Mouse (Mus musculus) hindbrain, embryonic 12.5 days (tissue): Measurements from ENCODE around the gene Hdc. TPM values are rescaled to one million over a fixed set of nuclear protein-coding genes. Genes with fewer than 3 reads are reported as not detected.
"Not testable (repeated sequence)": the region's sequence is repeated elsewhere in the genome, so short reads cannot be mapped to it uniquely, and the experiment has no call there.

Experiments
- ATAC-seq: fragments of 200-750 bp; cut with Nextera tagmentation; 2 replicates; pipeline ENCODE4 v1.8.0; 2017; ENCODE audit warnings: moderate TSS enrichment; ENCODE audit not compliant: low FRiP score
- H3K27ac ChIP-seq: fragments of 300-500 bp; sonication (generic); 2 replicates; pipeline ENCODE4 v1.5.1; 2016; ENCODE audit warnings: mild to moderate bottlenecking
- H3K27me3 ChIP-seq: fragments of 300-500 bp; sonication (generic); 2 replicates; pipeline ENCODE4 v1.6.1; 2016; ENCODE audit warnings: mild to moderate bottlenecking
- H3K36me3 ChIP-seq: fragments of 300-500 bp; sonication (generic); 2 replicates; pipeline ENCODE4 v1.6.1; 2016; ENCODE audit warnings: mild to moderate bottlenecking
- H3K4me1 ChIP-seq: fragments of 300-500 bp; sonication (generic); 2 replicates; pipeline ENCODE4 v1.6.1; 2016
- H3K4me2 ChIP-seq: fragments of 300-500 bp; sonication (generic); replicated peaks from 2 replicates; pipeline ENCODE4 v1.6.1; 2016; ENCODE audit warnings: mild to moderate bottlenecking
- H3K4me3 ChIP-seq: fragments of 300-500 bp; sonication (generic); 2 replicates; pipeline ENCODE4 v1.5.1; 2016; ENCODE audit warnings: mild to moderate bottlenecking
- H3K9ac ChIP-seq: fragments of 300-500 bp; sonication (generic); 2 replicates; pipeline ENCODE4 v1.6.1; 2016; ENCODE audit warnings: mild to moderate bottlenecking, moderate library complexity
- H3K9me3 ChIP-seq: fragments of 300-500 bp; sonication (generic); replicated peaks from 2 replicates; pipeline ENCODE4 v1.6.1; 2016; ENCODE audit warnings: mild to moderate bottlenecking
- WGBS: fragments of 180-500 bp; shearing (Covaris S2); methylation state at CpG from one replicate; pipeline ENCODE4 v1.1.7; 2016; 5-methylcytosine and 5-hydroxymethylcytosine counted together
- polyA plus RNA-seq: library from polyadenylated mRNA; unstranded; fragments of >200 nt; fragmentation: Nextera tagmentation; extraction: Ambion mirVana; gene quantifications from 2 replicates; pipeline ENCODE4 v1.2.1, GENCODE M21; 2016

The Hdc gene
- polyA plus RNA-seq, 1 experiment from 2014 or later, result 2.1 TPM

- H3K27ac ChIP-seq, result no peak overlapping the region
- no peaks in the 10 kb centered on the region for H3K27me3 ChIP-seq
- no peak overlapping the region for H3K9ac ChIP-seq
- no peak for ATAC-seq
- H3K9me3 ChIP-seq, result no peaks in the 10 kb centered on the region
- H3K4me2 ChIP-seq, result no peak overlapping the region
- H3K36me3 ChIP-seq, result no peaks in the 10 kb centered on the region
- H3K4me1 ChIP-seq, result no peaks in the 10 kb centered on the region
- no peak overlapping the region for H3K4me3 ChIP-seq
Observed at GRCm38 (mm10) chr2:126623138-126623537, 4.0 kb upstream of the Hdc start.

- Histone ChIP-seq H3K4me1 (no peaks in the 10 kb centered on the region), H3K9me3 (no peaks in the 10 kb centered on the region), H3K4me3 (no peak overlapping the region), H3K4me2 (no peak overlapping the region), H3K36me3 (no peaks in the 10 kb centered on the region), H3K9ac (no peak overlapping the region), H3K27me3 (no peaks in the 10 kb centered on the region), H3K27ac (no peak overlapping the region)
- ATAC-seq, result no peak
- 82% methylated on average over 2 of the region's 2 CpGs for WGBS
Observed at GRCm38 (mm10) chr2:126622455-126622854, 3.4 kb upstream of the Hdc start.

GRCm38 (mm10) chr2:126618470-126619179 is 474 bp downstream of the Hdc start:
- Histone ChIP-seq H3K4me2 (no peak overlapping the region), H3K27me3 (no peaks in the 10 kb centered on the region), H3K4me3 (no peak overlapping the region), H3K9me3 (no peaks in the 10 kb centered on the region), H3K9ac (no peak overlapping the region), H3K27ac (no peak overlapping the region), H3K36me3 (no peaks in the 10 kb centered on the region), H3K4me1 (no peaks in the 10 kb centered on the region)
- ATAC-seq, result no peak
- 22% methylated on average over 8 of the region's 8 CpGs for WGBS

GRCm38 (mm10) chr2:126615355-126615754 is 3.7 kb downstream of the Hdc start:
- no peak for ATAC-seq
- no peak overlapping the region for H3K4me3 ChIP-seq
- H3K27ac ChIP-seq, result no peak overlapping the region
- no peaks in the 10 kb centered on the region for H3K27me3 ChIP-seq
- H3K4me2 ChIP-seq, result no peak overlapping the region
- H3K9ac ChIP-seq, result no peak overlapping the region
- no peaks in the 10 kb centered on the region for H3K9me3 ChIP-seq
- no peaks in the 10 kb centered on the region for H3K36me3 ChIP-seq
- WGBS, result 91% methylated on average over 3 of the region's 3 CpGs
- H3K4me1 ChIP-seq, result no peaks in the 10 kb centered on the region

- H3K27me3 ChIP-seq, H3K4me2 ChIP-seq, H3K4me1 ChIP-seq, ATAC-seq, H3K4me3 ChIP-seq, H3K36me3 ChIP-seq, H3K9ac ChIP-seq, H3K9me3 ChIP-seq, H3K27ac ChIP-seq: not testable (repeated sequence)
- WGBS, result 82% methylated on average over 12 of the region's 12 CpGs
Observed at GRCm38 (mm10) chr2:126609600-126609999, 9.5 kb downstream of the Hdc start.

GRCm38 (mm10) chr2:126607553-126608203 is 11.4 kb downstream of the Hdc start:
- no peak overlapping the region for H3K4me3 ChIP-seq
- no peaks in the 10 kb centered on the region for H3K36me3 ChIP-seq
- no peaks in the 10 kb centered on the region for H3K4me1 ChIP-seq
- H3K27me3 ChIP-seq, result no peaks in the 10 kb centered on the region
- no peak overlapping the region for H3K4me2 ChIP-seq
- no peaks in the 10 kb centered on the region for H3K9me3 ChIP-seq
- no peak overlapping the region for H3K27ac ChIP-seq
- H3K9ac ChIP-seq, result no peak overlapping the region
- ATAC-seq, result no peak
- 78% methylated on average over 10 of the region's 10 CpGs for WGBS

GRCm38 (mm10) chr2:126606688-126607062 is 12.4 kb downstream of the Hdc start:
- 78% methylated on average over 4 of the region's 4 CpGs for WGBS
- H3K27ac ChIP-seq, result no peak overlapping the region
- H3K4me1 ChIP-seq, result no peaks in the 10 kb centered on the region
- no peak for ATAC-seq
- no peak overlapping the region for H3K4me3 ChIP-seq
- no peaks in the 10 kb centered on the region for H3K27me3 ChIP-seq
- H3K9me3 ChIP-seq, result no peaks in the 10 kb centered on the region
- H3K36me3 ChIP-seq, result no peaks in the 10 kb centered on the region
- H3K4me2 ChIP-seq, result no peak overlapping the region
- H3K9ac ChIP-seq, result no peak overlapping the region

GRCm38 (mm10) chr2:126606061-126606687 is 12.9 kb downstream of the Hdc start:
- no peak overlapping the region for H3K4me2 ChIP-seq
- H3K9me3 ChIP-seq, result no peaks in the 10 kb centered on the region
- 89% methylated on average over 15 of the region's 15 CpGs for WGBS
- H3K36me3 ChIP-seq, result no peaks in the 10 kb centered on the region
- no peak overlapping the region for H3K9ac ChIP-seq
- no peak overlapping the region for H3K4me3 ChIP-seq
- H3K4me1 ChIP-seq, result no peaks in the 10 kb centered on the region
- H3K27ac ChIP-seq, result no peak overlapping the region
- no peaks in the 10 kb centered on the region for H3K27me3 ChIP-seq
- no peak for ATAC-seq

- no peaks in the 10 kb centered on the region for H3K9me3 ChIP-seq
- no peak overlapping the region for H3K4me3 ChIP-seq
- H3K27me3 ChIP-seq, result no peaks in the 10 kb centered on the region
- H3K27ac ChIP-seq, result no peak overlapping the region
- WGBS, result 84% methylated on average over 14 of the region's 14 CpGs
- no peaks in the 10 kb centered on the region for H3K4me1 ChIP-seq
- H3K4me2 ChIP-seq, result no peak overlapping the region
- H3K36me3 ChIP-seq, result no peaks in the 10 kb centered on the region
- no peak overlapping the region for H3K9ac ChIP-seq
- ATAC-seq, result no peak
Observed at GRCm38 (mm10) chr2:126601918-126602600, 17.0 kb downstream of the Hdc start.

- H3K9ac ChIP-seq, result no peak overlapping the region
- H3K4me2 ChIP-seq, result no peak overlapping the region
- H3K4me1 ChIP-seq, result no peaks in the 10 kb centered on the region
- H3K27me3 ChIP-seq, result no peaks in the 10 kb centered on the region
- no peaks in the 10 kb centered on the region for H3K9me3 ChIP-seq
- ATAC-seq, result no peak
- 76% methylated on average over 14 of the region's 14 CpGs for WGBS
- no peaks in the 10 kb centered on the region for H3K36me3 ChIP-seq
- no peak overlapping the region for H3K27ac ChIP-seq
- no peak overlapping the region for H3K4me3 ChIP-seq
Observed at GRCm38 (mm10) chr2:126600533-126600932, 18.6 kb downstream of the Hdc start.

GRCm38 (mm10) chr2:126599005-126599404 is 20.1 kb downstream of the Hdc start:
- WGBS, result 14% methylated on average over 3 of the region's 3 CpGs
- Histone ChIP-seq H3K4me1 (no peaks in the 10 kb centered on the region), H3K36me3 (no peaks in the 10 kb centered on the region), H3K9me3 (no peaks in the 10 kb centered on the region), H3K9ac (no peak overlapping the region), H3K4me3 (no peak overlapping the region), H3K27ac (no peak overlapping the region), H3K27me3 (no peaks in the 10 kb centered on the region), H3K4me2 (no peak overlapping the region)
- no peak for ATAC-seq

GRCm38 (mm10) chr2:126598359-126598758 is 20.7 kb downstream of the Hdc start:
- Histone ChIP-seq H3K27ac (no peak overlapping the region), H3K4me1 (no peaks in the 10 kb centered on the region), H3K36me3 (no peaks in the 10 kb centered on the region), H3K4me3 (no peak overlapping the region), H3K9me3 (no peaks in the 10 kb centered on the region), H3K9ac (no peak overlapping the region), H3K4me2 (no peak overlapping the region), H3K27me3 (no peaks in the 10 kb centered on the region)
- ATAC-seq, result no peak
- 63% methylated on average over 2 of the region's 2 CpGs for WGBS
